Mouse (Mus musculus): ENCODE results near the gene Rtl6.

DNA sequence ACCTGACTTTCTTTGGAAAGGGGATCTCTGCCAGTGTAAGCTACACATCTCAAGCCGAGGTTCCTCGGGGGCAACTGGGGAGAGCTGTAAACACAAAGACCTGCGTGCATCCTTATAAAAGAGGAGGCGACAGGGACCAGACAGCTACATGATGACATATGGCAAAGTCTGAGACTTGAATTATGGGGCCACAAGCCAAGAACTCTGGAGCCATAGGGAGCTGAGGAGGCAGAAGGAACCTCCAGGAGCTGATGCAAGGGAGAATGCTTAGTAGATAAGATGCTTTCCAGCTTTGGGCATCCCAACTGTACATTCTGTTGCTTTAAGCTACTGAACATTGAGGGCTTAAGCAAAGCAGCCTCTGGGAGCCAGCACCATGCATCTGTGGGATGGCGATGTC lies 48.5 kb downstream of the Rtl6 start:
- TF ChIP-seq CTCF (IDR thresholded peaks at IDR 0.05; ENCODE audit: borderline replicate concordance, control insufficient read depth, extremely low read depth, insufficient read depth, low read length, poor library complexity) (no peak), POLR2A (IDR thresholded peaks at IDR 0.05; ENCODE audit: control insufficient read depth, extremely low read depth, insufficient read depth, low read length, poor library complexity) (no peak)
